Mouse (Mus musculus) thymus, postnatal 4 days (tissue): Measurements from ENCODE around the gene Ap5s1.

Experiments used
- DNase-seq: peaks from one replicate; pipeline ENCODE4 v3.0.0; 2021

Gene Ap5s1

GRCm38 (mm10) chr2:131188311-131188710 is 18.6 kb upstream of the Ap5s1 start:
- DNase-seq: no peak

DNA sequence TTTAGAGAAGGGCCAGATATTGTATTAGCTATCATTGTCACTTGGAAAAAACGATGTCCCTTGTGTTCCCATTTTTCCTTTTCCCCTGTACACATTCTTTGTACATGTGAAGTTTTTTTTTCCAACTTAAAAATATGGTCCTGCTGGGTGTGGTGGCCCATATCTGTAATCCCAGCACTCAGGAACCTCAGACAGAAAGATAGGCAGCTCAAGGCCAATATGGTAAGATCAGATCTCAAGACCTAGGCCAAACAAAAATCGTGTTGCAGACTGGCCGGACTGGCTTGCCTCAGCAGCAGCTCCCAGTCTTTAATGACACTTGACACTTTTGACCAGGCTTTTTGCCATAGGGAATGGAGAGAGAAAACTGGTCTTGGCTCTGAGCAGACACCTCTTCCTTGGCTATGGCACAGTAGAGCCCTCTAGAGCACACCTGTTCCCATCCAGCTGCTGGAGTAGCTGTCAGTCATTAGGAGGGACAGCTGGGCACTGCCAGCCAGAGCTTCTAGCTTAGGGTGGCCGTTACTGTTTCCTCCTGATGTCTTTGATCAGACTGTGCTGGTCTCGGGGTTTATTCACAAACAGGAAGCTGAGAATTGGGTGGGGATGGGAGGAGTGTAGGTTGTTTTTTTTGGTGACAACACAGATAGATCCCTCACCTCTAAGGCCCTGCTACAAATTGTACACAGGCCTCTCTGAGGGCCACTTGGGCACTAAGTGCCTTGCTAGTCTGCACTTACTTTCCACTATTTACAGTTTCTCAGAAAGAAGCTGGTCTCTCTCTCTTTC is 17.2 kb upstream of the Ap5s1 start:
- DNase-seq: no peak

- DNase-seq: no peak
Observed at GRCm38 (mm10) chr2:131190344-131191004, 16.4 kb upstream of the Ap5s1 start.

DNA sequence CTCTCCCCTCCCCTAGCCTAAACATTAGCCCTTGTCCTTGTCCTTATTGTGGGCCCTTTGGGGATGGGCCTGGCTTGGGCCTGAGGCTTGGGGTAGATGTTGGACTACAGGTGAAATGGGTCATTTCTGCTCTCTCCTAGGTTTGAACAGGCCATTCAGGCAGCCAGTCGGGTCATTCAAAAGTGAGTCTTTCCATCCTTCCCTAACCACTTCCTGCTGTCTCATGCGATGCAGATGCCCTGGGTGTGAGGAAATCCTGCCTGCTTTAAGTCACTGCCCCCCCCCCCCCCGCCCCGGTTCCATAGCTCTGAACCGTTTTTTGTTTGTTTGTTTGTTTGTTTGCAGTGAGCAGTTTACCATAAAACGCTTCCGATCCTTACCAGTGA is 15.9 kb upstream of the Ap5s1 start:
- DNase-seq: no peak

DNA sequence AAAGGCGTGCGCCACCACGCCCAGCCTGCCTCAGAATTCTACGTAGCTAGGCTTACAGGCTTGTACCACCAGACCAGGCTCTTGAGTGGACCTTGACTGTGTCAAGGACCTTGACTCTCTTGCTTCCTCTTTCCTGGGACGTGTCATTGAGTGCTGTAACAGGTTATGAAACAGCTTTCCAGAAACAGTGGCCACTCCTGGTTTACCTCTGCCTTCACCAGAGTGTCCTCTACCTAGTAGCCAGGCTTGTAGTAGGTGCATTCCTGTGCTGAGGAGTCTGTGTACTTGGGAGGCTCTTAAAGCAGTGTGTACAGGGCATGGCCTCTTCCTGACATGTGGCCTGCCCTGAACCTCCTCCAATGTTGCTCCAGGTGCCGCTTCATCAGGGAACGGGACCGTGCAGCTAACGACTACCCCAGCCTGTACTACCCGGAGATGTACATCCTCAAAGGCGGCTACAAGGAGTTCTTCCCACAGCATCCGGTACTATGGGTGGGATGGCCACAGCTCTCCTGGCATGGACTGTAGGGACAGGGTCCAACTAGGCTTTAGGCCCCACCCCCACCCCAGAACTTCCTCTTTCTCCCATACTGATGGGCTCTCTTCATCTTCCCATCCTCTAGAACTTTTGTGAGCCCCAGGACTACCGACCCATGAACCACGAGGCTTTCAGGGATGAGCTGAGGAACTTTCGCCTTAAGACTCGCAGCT is 10.1 kb upstream of the Ap5s1 start:
- no peak for DNase-seq

- no peak for DNase-seq
Observed at GRCm38 (mm10) chr2:131200710-131201109, 6.2 kb upstream of the Ap5s1 start.

- no peak for DNase-seq
Observed at GRCm38 (mm10) chr2:131201262-131201661, 5.6 kb upstream of the Ap5s1 start.

DNA sequence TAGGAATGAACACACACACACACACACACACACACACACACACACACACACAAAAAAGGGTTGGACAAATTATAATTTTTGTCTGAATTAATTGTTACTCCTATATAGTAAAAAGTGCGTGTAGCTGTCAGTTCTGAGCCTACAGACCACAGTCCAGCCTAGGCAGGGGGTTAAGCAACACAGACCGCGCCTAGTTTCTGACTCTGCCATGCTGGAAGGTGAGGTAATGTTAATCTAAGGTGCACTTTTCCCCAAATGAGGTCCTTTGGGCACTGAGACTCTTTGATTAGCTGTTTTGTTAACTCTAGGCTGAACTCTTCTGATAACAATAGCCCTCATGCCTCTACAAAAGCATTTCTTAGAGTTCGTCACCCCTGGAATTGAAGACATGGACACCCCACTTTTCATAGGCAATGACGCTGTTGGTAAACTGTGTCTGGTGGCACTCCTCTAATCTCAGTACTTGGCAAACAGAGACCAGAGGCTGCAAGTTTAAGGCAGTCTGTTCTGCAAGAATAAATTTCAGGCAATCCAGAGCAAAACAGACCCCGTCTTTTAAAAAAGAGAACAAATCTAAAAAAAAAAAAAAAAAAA is 3.0 kb upstream of the Ap5s1 start:
- no peak for DNase-seq

DNA sequence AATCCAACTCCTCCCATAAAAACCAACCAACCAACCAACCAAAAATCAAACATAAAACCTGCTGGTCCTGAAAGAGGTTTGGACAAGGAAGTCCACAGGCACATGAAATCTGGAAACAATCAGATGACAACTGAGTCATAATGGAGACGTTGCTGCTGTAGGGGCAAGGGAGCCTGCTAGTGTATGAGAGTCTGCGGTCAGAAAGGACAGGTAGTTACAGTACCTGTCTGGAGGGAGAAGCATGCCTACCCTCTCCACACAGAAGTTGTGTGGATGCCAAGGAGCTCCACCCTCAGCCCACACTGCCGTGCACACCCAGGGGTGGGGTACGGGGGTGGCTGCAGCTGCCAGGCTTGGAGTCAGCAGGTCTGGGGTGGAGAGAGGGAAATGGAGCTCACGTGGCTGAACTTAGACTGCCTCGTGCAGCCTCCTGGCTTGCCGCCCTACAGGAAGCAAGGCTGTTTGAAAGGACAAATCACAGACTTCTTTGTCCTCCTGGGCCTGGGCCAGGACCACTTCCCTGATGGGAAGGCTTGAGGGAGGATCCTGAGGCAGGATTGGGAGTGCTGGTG is 2.4 kb upstream of the Ap5s1 start:
- DNase-seq: peak; percentile 28

DNA sequence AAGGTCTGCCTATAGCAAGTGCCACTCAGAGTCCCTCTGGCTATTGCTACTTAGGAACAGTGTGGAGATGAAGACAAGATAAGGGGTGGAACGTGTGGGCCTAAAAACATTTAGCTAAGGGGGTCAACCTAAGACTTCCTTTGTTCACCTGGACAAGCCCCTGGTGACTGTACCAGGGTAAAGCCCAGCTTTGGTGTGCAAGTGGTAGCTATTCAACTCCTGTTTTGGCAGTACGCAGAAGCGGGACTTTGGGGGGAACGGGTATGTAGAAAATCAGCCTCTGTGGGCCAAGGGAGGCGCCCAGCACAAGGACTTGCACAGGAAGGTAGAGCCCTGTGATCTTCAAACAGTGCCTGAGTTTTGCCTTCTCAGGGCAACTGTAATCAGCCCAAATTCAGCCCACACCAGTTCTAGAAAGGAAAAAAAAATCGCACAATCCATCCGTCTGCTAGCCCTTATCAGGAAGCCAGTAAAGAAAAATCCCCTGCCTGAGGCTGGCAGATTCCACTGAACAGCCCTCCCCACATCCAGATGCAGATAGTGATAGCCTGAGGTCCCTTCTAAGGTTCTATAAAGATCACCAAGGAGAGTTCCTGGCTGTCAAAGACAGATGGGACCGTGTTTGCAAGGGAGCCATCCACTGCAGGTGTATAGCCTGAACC is 1.2 kb upstream of the Ap5s1 start:
- DNase-seq: no peak

DNA sequence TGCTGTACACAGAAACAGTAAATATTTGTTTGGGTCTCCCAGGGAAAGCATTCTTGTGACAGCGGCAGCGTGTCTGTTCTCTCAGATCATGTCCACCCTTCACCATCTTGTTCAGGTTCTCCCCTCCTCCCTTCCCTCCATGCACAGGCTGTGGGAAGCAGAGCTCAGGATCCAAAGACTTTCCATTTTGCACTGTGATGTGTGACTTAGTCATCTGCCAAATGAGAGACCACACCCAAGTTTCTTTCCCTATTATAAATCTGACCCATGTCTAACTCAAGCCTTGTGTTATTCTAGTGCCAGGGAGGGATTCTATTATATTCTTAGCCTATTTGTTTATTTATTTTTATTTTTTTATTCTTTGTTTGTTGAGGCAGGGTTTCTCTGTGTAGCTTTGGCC is 1.5 kb downstream of the Ap5s1 start:
- no peak for DNase-seq

GRCm38 (mm10) chr2:131209125-131209795 is 2.4 kb downstream of the Ap5s1 start:
- no peak for DNase-seq

GRCm38 (mm10) chr2:131209969-131210792 is 3.3 kb downstream of the Ap5s1 start:
- peak; percentile 95 for DNase-seq

GRCm38 (mm10) chr2:131211026-131211615 is 4.2 kb downstream of the Ap5s1 start:
- no peak for DNase-seq

- DNase-seq: no peak
Observed at GRCm38 (mm10) chr2:131213773-131214172, 6.9 kb downstream of the Ap5s1 start.

- no peak for DNase-seq
Observed at GRCm38 (mm10) chr2:131215941-131216858, 9.3 kb downstream of the Ap5s1 start.

- no peak for DNase-seq
Observed at GRCm38 (mm10) chr2:131220030-131220429, 13.2 kb downstream of the Ap5s1 start.

GRCm38 (mm10) chr2:131221853-131222515 is 15.1 kb downstream of the Ap5s1 start:
- no peak for DNase-seq

- DNase-seq: no peak
Observed at GRCm38 (mm10) chr2:131222562-131222961, 15.7 kb downstream of the Ap5s1 start.
